Comparison of ENCODE assay signal across 8 mouse cellular contexts in genomic region chr10:96480453-96481324, GRCm38 (mm10).
A peak's percentile ranks its signal among the peaks of the same experiment; 100 is the strongest.
DNase-seq lines count a peak whose midpoint lies in the region; ATAC-seq lines count a peak whose summit lies in the region.

No protein-coding gene starts in this region.

- H3K27me3 ChIP-seq in forebrain, embryonic 15.5 days: no peaks in the 10 kb centered on the region
- H3K27me3 ChIP-seq in neural tube, embryonic 11.5 days (ENCODE audit: control insufficient read depth, insufficient read depth, low read length): no peaks in the 10 kb centered on the region

- no peaks in the 10 kb centered on the region for H3K36me3 ChIP-seq in forebrain, embryonic 15.5 days
- H3K36me3 ChIP-seq in neural tube, embryonic 11.5 days (ENCODE audit: control insufficient read depth, insufficient read depth, low read length): no peaks in the 10 kb centered on the region

- DNase-seq in retina, postnatal 1 day: peak; percentile 37
- DNase-seq in retina, embryonic 14.5 days (ENCODE audit: low spot score): no peak
- DNase-seq in layer of hippocampus, postnatal 14 days (ENCODE audit: low spot score in 2 of 2): peak; percentile 57 to 81
- peak; percentile 17 for DNase-seq in neural tube, embryonic 11.5 days (ENCODE audit: low spot score)
- no peak for DNase-seq in natural killer cell, adult 2 months (ENCODE audit: low spot score in 2 of 2)
- DNase-seq in thymus, postnatal 25 days: no peak

- 0 out of 2 replicates have a peak, but pooled peaks cover 4% of the 10 kb centered on the region for H3K9me3 ChIP-seq in forebrain, embryonic 15.5 days
- no peaks in the 10 kb centered on the region for H3K9me3 ChIP-seq in neural tube, embryonic 11.5 days (ENCODE audit: control insufficient read depth, low read length)

- H3K9ac ChIP-seq in forebrain, embryonic 15.5 days (replicated peaks): 0 out of 2 replicates have a peak overlapping the region, but pooled peaks have one; percentile 22
- no peak overlapping the region for H3K9ac ChIP-seq in neural tube, embryonic 11.5 days (ENCODE audit: low read length)

- H3K4me1 ChIP-seq in forebrain, embryonic 15.5 days: peaks cover 25% of the 10 kb centered on the region
- no peaks in the 10 kb centered on the region for H3K4me1 ChIP-seq in neural tube, embryonic 11.5 days (ENCODE audit: control insufficient read depth, insufficient read depth, low read length)

- peak; percentile 95 for ATAC-seq in forebrain, embryonic 15.5 days (replicated peaks)
- no peak for ATAC-seq in neural tube, embryonic 11.5 days (ENCODE audit: insufficient read depth, low FRiP score, low TSS enrichment)
- no peak for ATAC-seq in activated CD4-positive, CD25-positive, alpha-beta regulatory T cell, adult 4 months

- peak overlapping the region; percentile 24 for H3K4me2 ChIP-seq in forebrain, embryonic 15.5 days (replicated peaks)
- no peak overlapping the region for H3K4me2 ChIP-seq in neural tube, embryonic 11.5 days (ENCODE audit: low read depth)

- peak overlapping the region; percentile 66 for H3K27ac ChIP-seq in forebrain, embryonic 15.5 days (replicated peaks)
- no peak overlapping the region for H3K27ac ChIP-seq in neural tube, embryonic 11.5 days (ENCODE audit: low read depth, low read length)

- WGBS in forebrain, embryonic 15.5 days: 5% methylated on average over 14 of the region's 14 CpGs
- WGBS in neural tube, embryonic 11.5 days: 49% methylated on average over 14 of the region's 14 CpGs

- no peak overlapping the region for H3K4me3 ChIP-seq in forebrain, embryonic 15.5 days
- no peak overlapping the region for H3K4me3 ChIP-seq in neural tube, embryonic 11.5 days (ENCODE audit: low read depth, low read length)

Comparison
In these comparisons a context has a peak if more than half of its experiments do, and no peak if none do; other contexts are left out.
1. DNase-seq: peak in retina, postnatal 1 day (single experiment), layer of hippocampus, postnatal 14 days (2 of 2) and neural tube, embryonic 11.5 days (single experiment); none in retina, embryonic 14.5 days (single experiment), natural killer cell, adult 2 months (0 of 2) and thymus, postnatal 25 days (single experiment).